Mouse (Mus musculus) left cerebral cortex, postnatal 14 days (tissue): ENCODE measurements at regions not wholly inside any gene's neighbourhood (a gene's known extent, or its start where the extent isn't known, plus 50 kb on each side); places are given as distances from the start of the nearest gene placed in this dataset.

Source experiments
- DNase-seq, 2 experiments: peaks; one replicate each; pipeline ENCODE4 v3.0.0; 2021 to 2022; ENCODE audit warnings: low spot score in 2 of 2, mixed read lengths in 1 of 2
- intact Hi-C: fragments of 180-260 bp; cut with DNase I; formaldehyde crosslinking; loops from one replicate; pipeline ENCODE4 v1.15.1; 2025

DNA sequence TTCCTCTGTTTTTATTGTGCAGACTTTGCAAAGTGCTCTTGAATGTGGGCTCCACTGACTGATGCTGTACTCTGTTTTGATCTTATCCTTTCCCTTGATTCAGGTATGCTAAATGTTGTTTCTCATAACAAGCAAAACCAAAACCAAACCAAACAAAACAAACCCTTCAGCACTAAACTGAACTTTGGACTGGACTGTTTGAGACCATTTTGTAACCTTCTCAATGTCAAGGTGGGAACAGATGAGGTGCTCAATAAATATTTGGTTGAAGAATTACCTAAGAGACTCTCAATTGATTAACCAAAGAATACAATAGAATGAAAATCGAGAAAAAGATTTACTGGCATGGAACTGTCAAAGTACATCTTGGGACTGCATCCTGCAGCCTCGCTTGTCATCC lies 163.9 kb upstream of the Sall1 start:
- DNase-seq = no peak

DNA sequence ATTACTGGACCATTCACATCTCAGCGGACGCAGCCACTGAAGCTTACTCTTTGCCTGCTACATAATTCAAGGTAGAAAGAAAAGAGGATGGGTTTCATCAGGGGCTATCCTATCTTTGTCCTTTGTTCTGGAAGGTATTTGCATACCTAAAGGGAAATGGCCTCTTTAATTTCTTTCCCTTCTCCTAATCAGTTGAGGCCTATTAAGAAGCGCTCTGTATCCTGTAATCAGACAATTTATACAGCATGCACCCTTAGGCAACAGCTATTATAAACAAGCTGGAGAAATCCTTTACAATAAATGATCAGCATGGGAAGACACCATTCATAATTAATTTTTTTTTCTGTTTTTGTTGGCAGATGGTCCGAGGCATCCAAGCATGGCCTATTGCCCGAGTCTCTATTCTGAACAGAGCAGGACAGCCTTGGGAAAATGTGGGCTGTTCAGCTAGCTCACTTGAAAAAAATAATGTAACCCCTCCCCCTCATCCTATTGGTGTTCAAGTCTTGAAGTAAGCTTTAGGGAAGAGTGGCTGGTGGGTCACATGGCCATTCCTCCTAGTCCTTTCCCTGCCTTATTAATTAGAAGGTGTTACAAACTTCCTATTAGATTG lies 158.6 kb upstream of the Sall1 start:
- DNase-seq = no peak
- intact Hi-C loops = no loop called here

More for the DNA sequence above, 163.9 kb upstream of the Sall1 start:
- intact Hi-C loops = no loop called here

DNA sequence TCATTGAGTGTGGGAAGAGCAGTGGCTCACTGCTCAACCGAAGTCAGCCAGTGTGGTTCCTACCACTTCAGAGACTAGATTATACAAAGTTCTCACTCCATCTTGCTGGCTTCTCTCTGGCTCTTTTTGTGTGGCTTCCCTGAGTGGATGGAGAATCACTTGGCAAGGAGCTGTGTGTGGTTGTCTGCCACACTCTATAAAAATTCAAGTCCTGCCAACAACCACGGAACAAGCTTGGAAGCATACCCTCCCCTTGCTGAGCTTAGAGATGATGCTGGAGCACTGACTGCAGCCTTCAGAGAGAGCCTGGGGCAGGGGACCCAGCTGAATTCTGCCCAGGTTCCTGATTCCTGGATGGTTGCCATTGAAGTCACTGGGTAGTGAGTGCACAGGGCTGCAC lies 156.3 kb upstream of the Sall1 start:
- intact Hi-C loops = no loop called here
- DNase-seq = peak; percentile 8 to 35

DNA sequence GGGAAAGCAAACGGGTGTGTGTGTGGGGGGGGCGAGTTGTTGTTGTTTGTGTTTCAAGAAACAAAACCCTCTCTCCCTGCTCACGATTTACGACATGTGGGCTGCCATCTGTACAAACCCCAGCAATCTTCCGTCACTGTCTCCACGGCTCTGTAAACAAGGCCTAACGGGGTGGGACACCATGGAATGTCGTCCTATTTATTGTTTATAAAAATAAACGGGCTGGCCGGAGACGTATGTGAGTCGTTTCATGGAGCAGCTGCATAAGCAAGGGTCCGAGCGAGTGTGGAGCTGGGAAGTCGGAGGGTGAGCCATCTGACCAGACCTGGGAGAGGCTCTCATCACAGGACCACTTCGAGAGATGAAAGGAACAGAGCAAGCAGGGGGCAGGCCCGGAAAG lies 141.4 kb upstream of the Sall1 start:
- intact Hi-C loops = no loop called here
- no peak for DNase-seq

DNA sequence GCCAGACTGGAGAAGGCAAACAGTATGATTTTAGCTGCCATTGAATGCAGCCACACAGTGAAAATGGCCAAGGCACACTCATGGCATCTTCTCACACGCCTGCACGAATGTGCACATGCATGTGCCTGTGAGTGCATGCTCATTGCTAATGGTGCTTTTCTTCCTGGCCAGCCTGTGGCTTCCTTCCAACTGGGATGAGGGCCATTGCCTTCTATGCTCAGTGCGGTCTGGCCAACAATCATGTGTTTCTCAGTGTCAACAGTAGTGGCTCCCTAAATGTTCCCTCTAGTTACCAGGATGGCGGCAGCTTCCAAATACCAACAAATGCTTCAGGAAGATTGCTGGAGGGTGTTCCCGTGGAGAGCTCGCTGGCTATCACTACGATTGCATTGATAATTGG lies 131.7 kb upstream of the Sall1 start:
- intact Hi-C loops = no loop called here
- DNase-seq = no peak

DNA sequence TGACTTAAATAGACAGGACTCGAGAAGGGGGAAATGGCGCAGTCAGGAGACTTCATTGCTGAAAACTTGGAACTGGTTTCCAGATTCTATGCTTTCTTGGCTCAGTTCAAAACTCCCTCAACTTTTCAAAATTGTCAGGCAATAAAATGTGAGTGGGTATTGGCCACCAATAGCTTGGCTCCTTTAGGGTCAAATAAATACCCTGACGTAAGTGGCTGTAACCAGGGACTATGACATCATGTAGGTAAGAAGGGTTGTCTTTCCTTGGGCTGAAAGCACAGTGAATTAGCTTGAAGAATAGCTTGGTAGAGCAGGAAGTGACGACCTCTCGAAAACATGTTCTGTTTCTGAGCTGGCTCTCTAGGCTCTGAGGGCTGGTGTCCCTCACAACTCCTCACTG lies 127.6 kb upstream of the Sall1 start:
- no peak for DNase-seq
- intact Hi-C loops = no loop called here

GRCm38 (mm10) chr8:89169484-89169883 lies 125.5 kb upstream of the Sall1 start:
- intact Hi-C loops = no loop called here
- no peak for DNase-seq

- no peak for DNase-seq
- intact Hi-C loops = no loop called here
Measured at GRCm38 (mm10) chr8:89167026-89167425, 123.1 kb upstream of the Sall1 start.

DNA sequence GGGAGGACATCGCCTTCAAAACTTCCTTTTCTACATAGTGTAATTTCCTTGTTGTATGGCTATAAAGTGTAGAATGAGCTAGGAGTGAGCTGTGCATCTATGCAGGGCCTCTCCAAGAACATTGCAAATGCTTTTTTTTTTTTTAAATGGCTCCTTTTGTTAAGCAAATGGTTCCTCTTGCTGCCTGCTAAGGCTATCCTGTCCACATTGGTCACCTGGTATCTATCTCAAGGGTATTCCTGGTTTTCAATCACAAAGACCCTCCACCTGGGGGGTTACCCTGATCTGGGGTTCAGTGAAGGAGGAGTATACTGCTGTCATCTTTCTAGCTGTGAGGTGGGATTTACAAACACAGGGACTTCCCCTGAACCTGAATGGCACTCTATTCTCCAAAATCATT lies 112.9 kb upstream of the Sall1 start:
- intact Hi-C loops = no loop called here
- DNase-seq = no peak

DNA sequence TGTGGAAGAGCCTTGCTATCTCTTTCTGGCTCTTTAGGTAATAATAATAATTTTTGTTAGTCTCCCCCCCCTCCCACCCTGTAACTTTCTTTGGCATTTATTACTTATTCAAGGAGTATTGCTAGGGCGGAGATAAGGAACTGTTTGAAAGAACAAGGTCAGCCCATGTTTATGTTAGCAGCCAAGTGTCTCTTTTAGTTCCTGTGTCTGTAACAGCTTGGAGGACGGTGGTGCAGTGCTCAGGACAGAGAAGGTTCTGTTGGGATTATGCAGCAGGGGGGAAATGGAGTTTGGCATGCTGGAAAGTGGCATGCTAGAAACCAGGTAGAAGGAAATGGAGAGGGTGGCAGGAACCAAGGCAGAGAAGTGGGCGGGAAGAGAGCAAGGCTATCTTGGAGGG lies 109.6 kb upstream of the Sall1 start:
- DNase-seq = no peak
- intact Hi-C loops = no loop called here

- intact Hi-C loops = no loop called here
Measured at GRCm38 (mm10) chr8:89152867-89153595, 109.1 kb upstream of the Sall1 start.

DNA sequence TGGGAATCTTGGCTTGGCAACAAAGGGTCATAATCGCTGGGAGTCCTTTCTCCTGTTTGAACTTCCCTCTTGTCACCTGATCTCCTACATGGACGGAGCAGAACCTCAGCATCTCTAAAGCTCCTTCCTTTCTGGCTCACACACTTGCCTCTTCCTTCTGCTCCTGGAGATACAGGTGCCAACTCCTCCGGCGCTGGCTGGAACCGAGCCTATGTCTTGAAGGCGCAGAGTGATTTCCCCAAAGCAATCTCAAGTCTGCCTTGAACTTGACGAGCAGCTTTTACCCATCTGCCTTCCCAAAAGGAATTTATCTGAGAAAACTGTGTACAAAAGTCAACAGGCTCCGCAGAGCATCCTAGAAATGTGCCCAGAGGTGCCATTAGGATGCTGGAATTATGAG lies 108.4 kb upstream of the Sall1 start:
- DNase-seq = no peak
- intact Hi-C loops = no loop called here

More at GRCm38 (mm10) chr8:89152867-89153595, 109.1 kb upstream of the Sall1 start:
- DNase-seq = no peak

DNA sequence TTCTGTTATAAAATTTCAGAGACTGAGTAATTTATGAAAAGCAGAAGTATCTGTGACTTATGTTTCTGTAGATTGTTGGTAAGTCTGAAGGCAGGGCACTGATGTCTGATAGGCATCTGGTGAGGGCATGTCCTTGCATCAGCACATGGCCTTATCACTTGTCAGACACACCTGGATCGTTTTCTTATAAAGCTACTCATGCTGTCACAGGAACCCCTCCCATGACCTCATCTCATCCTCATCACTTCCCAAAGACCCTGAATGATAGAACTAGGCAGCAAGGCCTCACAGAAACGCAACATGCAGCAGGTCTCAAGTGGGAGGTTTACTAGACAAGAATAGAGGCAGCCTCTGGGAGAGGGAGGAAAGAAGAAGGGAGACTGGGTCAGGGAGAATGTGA lies 107.0 kb upstream of the Sall1 start:
- DNase-seq = no peak
- intact Hi-C loops = no loop called here

GRCm38 (mm10) chr8:89141529-89142235 lies 97.7 kb upstream of the Sall1 start:
- intact Hi-C loops = no loop called here
- no peak for DNase-seq

DNA sequence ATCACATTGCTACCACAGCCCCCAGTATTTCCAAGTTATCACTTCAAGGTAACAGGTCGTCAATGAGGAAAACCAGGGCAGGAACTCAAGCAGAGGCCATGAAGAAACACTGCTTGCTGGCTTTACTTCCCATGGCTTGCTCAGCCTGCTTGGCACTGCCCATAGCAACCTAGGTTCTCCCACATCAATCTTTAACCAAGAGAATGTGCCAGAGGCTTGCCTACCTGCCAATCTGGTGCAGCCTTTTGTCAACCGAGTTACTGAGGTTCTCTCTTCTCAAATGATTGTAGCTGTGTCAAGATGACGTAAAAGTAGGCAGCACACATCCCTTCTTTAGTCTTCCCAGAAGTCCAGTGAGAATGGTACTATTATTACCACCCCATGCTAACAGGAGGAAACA lies 95.9 kb upstream of the Sall1 start:
- intact Hi-C loops = no loop called here
- no peak for DNase-seq

DNA sequence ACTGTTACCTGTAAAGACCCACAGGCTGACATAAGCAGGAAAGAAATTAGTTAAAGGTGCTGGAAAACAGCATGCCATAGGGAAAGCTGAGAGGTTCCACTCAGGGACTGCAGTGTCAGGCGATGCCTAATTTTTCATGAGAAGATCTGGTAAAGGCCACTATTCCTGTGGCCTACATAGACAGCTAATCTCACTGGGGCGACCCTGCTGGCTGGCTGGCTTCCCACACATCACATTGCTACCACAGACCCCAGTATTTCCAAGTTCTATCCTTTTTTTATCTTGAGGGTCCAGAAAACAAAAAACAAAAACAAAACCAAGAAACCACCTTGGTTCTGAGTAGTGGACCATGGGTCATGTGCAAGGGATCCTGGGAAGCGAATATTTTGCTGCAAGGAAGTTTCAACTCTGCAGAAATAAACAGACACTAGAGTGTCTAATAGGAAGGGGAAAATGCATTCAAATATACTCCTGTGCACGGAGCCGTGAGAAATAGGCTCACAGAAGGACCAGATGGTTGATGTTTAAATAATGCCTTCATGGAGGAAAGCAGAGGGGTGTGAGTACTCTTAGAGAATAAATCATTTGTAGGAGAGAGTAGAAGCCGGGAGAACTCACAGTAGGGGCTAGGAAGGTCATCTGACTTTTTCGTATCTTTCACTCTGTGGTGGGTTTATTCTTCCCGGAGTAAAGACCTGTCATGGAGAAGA lies 94.6 kb upstream of the Sall1 start:
- DNase-seq = no peak
- intact Hi-C loops = no loop called here

- DNase-seq = peak in 1 of 2 experiments; percentile 19
- intact Hi-C loops = no loop called here
Measured at GRCm38 (mm10) chr8:89134581-89135484, 90.9 kb upstream of the Sall1 start.

DNA sequence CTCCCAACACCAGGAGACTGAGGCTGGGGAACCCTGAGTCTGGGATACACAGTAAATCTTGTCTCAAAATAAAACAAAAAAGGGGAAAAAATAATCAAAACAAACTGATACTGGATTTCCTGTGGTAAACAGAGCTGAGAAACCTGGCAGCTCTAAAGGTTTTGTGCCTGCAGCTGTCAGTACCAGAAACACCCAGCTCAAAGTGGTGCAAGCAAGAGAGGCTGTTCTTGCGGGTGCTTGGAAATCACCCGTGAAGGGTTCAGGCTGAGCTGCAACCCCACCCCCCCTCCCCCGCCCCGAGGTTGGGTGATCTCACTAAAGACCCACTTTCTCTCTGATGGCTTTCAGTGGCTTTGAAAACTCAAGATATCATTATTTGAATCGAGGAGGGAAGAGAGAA lies 90.1 kb upstream of the Sall1 start:
- intact Hi-C loops = no loop called here
- no peak for DNase-seq

DNA sequence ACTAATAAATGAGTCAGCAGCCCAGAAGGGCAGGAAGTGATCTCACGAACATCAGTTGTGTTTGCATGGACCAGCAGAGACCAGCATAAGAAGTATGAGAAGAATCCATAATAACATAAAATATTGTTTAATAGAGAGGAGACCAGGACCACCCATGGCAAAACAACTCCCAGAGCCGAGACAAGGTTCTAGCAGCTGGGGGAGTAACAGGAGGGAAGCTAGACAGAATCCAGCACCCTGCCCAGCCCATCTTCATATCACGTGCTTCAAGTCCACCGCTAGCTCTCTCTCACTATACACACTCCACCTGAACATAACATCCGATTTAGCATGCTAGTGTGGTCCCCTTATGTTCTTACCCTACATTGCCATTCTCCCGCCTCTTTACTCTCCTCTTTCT lies 77.1 kb upstream of the Sall1 start:
- intact Hi-C loops = no loop called here
- no peak for DNase-seq
